ENCODE assay signal across 27 mouse cellular contexts in genomic region chr10:42646340-42646739, GRCm38 (mm10).
DNase-seq lines count a peak whose midpoint lies in the region; ATAC-seq and TF ChIP-seq lines count a peak whose summit lies in the region.
"Had no signal": no experiment of that assay in that cellular context is flagged by ENCODE, and none has a peak within 500 bp of the region (broad histone marks: within the 10 kb centered on the region; RNA-seq: fewer than 3 reads in every experiment).

No protein-coding gene starts in this region.

- H3K9me3 ChIP-seq in ES-Bruce4 (replicated peaks; ENCODE audit: control insufficient read depth, insufficient read depth, low read length, poor library complexity, severe bottlenecking) (no peaks in the 10 kb centered on the region), ES-E14 (ENCODE audit: control insufficient read depth, insufficient read depth, low read depth, low read length) (no peaks in the 10 kb centered on the region)
- no peaks in the 10 kb centered on the region for H3K9me3 ChIP-seq in hindbrain, embryonic 11.5 days (ENCODE audit: control insufficient read depth, low read length)
- H3K9me3 ChIP-seq: embryonic facial prominence, embryonic 13.5 days; embryonic facial prominence, embryonic 15.5 days; forebrain, embryonic 10.5 days; forebrain, embryonic 13.5 days; forebrain, embryonic 15.5 days had no signal

- 54% methylated on average over 4 of the region's 4 CpGs for WGBS in hindbrain, embryonic 11.5 days

- no peak overlapping the region for H3K27ac ChIP-seq in ES-Bruce4 (ENCODE audit: insufficient read depth, low read length)
- H3K27ac ChIP-seq in ES-E14 (ENCODE audit: insufficient read depth, low read depth, low read length, poor library complexity, severe bottlenecking) = no peak overlapping the region
- H3K27ac ChIP-seq in hindbrain, embryonic 11.5 days (ENCODE audit: low read depth, low read length) = no peak overlapping the region
- H3K27ac ChIP-seq: embryonic facial prominence, embryonic 13.5 days; embryonic facial prominence, embryonic 15.5 days; forebrain, embryonic 10.5 days; forebrain, embryonic 13.5 days; forebrain, embryonic 15.5 days had no signal

- no peak for TF ChIP-seq POLR2A in ES-Bruce4 (IDR thresholded peaks at IDR 0.05; ENCODE audit: insufficient read depth, low read length)

- ATAC-seq in hindbrain, embryonic 11.5 days (ENCODE audit: low FRiP score) = no peak
- ATAC-seq: activated CD4-positive, CD25-positive, alpha-beta regulatory T cell, adult 4 months; CD4-positive, CD25-positive, alpha-beta regulatory T cell, adult 4 months; forebrain, embryonic 13.5 days; forebrain, embryonic 15.5 days; forebrain, postnatal 0 days had no signal

- no peaks in the 10 kb centered on the region for H3K27me3 ChIP-seq in ES-Bruce4 (ENCODE audit: control insufficient read depth, insufficient read depth, low read length, poor library complexity, severe bottlenecking)
- no peaks in the 10 kb centered on the region for H3K27me3 ChIP-seq in hindbrain, embryonic 11.5 days (ENCODE audit: control insufficient read depth, insufficient read depth, low read length)
- H3K27me3 ChIP-seq: CH12.LX; embryonic facial prominence, embryonic 13.5 days; embryonic facial prominence, embryonic 15.5 days; forebrain, embryonic 13.5 days; forebrain, embryonic 15.5 days had no signal

- H3K9ac ChIP-seq in ES-Bruce4 (ENCODE audit: low read depth, poor library complexity, severe bottlenecking) (no peak overlapping the region), ES-E14 (ENCODE audit: insufficient read depth, low read depth, low read length, poor library complexity, severe bottlenecking) (no peak overlapping the region)
- H3K9ac ChIP-seq in hindbrain, embryonic 11.5 days (ENCODE audit: low read depth, low read length) = no peak overlapping the region
- H3K9ac ChIP-seq: embryonic facial prominence, embryonic 13.5 days; embryonic facial prominence, embryonic 15.5 days; forebrain, embryonic 13.5 days; forebrain, embryonic 15.5 days; forebrain, postnatal 0 days had no signal

- H3K4me3 ChIP-seq in ES-Bruce4 (ENCODE audit: low read depth, low read length) = no peak overlapping the region
- no peak overlapping the region for H3K4me3 ChIP-seq in ES-E14 (ENCODE audit: insufficient read depth in 1 of 2, low read depth in 1 of 2, low read length in 2 of 2, poor library complexity in 1 of 2, severe bottlenecking in 1 of 2)
- no peak overlapping the region for H3K4me3 ChIP-seq in hindbrain, embryonic 11.5 days (ENCODE audit: low read depth, low read length)
- H3K4me3 ChIP-seq: embryonic facial prominence, embryonic 13.5 days; embryonic facial prominence, embryonic 15.5 days; erythroblast, embryonic 14.5 days; forebrain, embryonic 10.5 days; forebrain, embryonic 13.5 days; forebrain, embryonic 15.5 days had no signal

- H3K36me3 ChIP-seq in ES-Bruce4 (ENCODE audit: control insufficient read depth, insufficient read depth, low read length, poor library complexity, severe bottlenecking) (no peaks in the 10 kb centered on the region), ES-E14 (ENCODE audit: control insufficient read depth, insufficient read depth, low read length, poor library complexity, severe bottlenecking) (no peaks in the 10 kb centered on the region)
- H3K36me3 ChIP-seq in hindbrain, embryonic 11.5 days (ENCODE audit: control insufficient read depth, insufficient read depth, low read length) = no peaks in the 10 kb centered on the region
- H3K36me3 ChIP-seq: embryonic facial prominence, embryonic 13.5 days; embryonic facial prominence, embryonic 15.5 days; forebrain, embryonic 10.5 days; forebrain, embryonic 15.5 days had no signal

- peak; percentile 89 for TF ChIP-seq EP300 in ES-Bruce4 (IDR thresholded peaks at IDR 0.05; ENCODE audit: insufficient read depth, low read depth, low read length)

- H3K4me1 ChIP-seq in ES-Bruce4 (ENCODE audit: control insufficient read depth, insufficient read depth, low read length) (no peaks in the 10 kb centered on the region), ES-E14 (ENCODE audit: control insufficient read depth in 2 of 2, insufficient read depth in 2 of 2, low read length in 2 of 2, poor library complexity in 1 of 2) (peaks cover 6 to 10% of the 10 kb centered on the region in 2 experiments; a peak in 2 of 4 replicates)
- no peaks in the 10 kb centered on the region for H3K4me1 ChIP-seq in hindbrain, embryonic 11.5 days (replicated peaks; ENCODE audit: control insufficient read depth, insufficient read depth, low read length)
- H3K4me1 ChIP-seq: embryonic facial prominence, embryonic 13.5 days; embryonic facial prominence, embryonic 15.5 days; forebrain, embryonic 10.5 days; forebrain, embryonic 13.5 days; forebrain, embryonic 15.5 days had no signal

- DNase-seq in ES-E14 (ENCODE audit: low read depth, low spot score) (peak; percentile 77), WW6 (ENCODE audit: low read depth, low spot score) (peak; percentile 49)
- no peak for DNase-seq in hindbrain, embryonic 11.5 days (ENCODE audit: low spot score)
- no peak for DNase-seq in left cerebral cortex, adult 9 months (ENCODE audit: low spot score in 2 of 2)
- no peak for DNase-seq in neural tube, embryonic 10.5 days (ENCODE audit: extremely low spot score, low spot score)
- DNase-seq: adrenal gland, adult 8-10 months; adrenal gland, postnatal 14 days; adrenal gland, postnatal 36 days; B cell, adult 2 months; cerebellum, adult 11 months; cerebellum, adult 18-20 months; cerebellum, adult 8-10 months; cerebellum, adult 9-11 months; cerebellum, postnatal 14 days; cerebellum, postnatal 36 days; embryo, embryonic 11 days; forebrain, postnatal 0 days had no signal

- in situ Hi-C loops in ES-E14 (cut with MboI; ENCODE audit: low sequenced_read_pairs in 2 of 2, unreplicated experiment in 2 of 2) = no loop called here

- H3K4me2 ChIP-seq in hindbrain, embryonic 11.5 days (replicated peaks; ENCODE audit: low read depth, low read length) = no peak overlapping the region
- H3K4me2 ChIP-seq: embryonic facial prominence, embryonic 13.5 days; embryonic facial prominence, embryonic 15.5 days; forebrain, embryonic 13.5 days; forebrain, embryonic 15.5 days had no signal

- no peak for TF ChIP-seq CTCF in ES-Bruce4 (IDR thresholded peaks at IDR 0.05; ENCODE audit: low read depth, low read length)

TF ChIP-seq in ES-E14, 5 proteins besides CTCF, POLR2A, EP300 and RAD21:
- TF ChIP-seq HCFC1 (IDR thresholded peaks at IDR 0.05; ENCODE audit: borderline replicate concordance, insufficient read depth, low read length) (no peak), CHD2 (IDR thresholded peaks at IDR 0.05; ENCODE audit: low read depth, low read length) (0 out of 2 replicates have a peak, but pooled peaks have one; percentile 28)

Comparison
In these comparisons a context has a peak if more than half of its experiments do, and no peak if none do; other contexts are left out.
1. DNase-seq: peak in ES-E14 (single experiment) and WW6 (single experiment); none in hindbrain, embryonic 11.5 days (single experiment), left cerebral cortex, adult 9 months (0 of 2) and neural tube, embryonic 10.5 days (single experiment).